Mouse (Mus musculus) lung, embryonic 16.5 days (tissue): ENCODE results near the gene Oxld1. TPM values are rescaled to one million over a fixed set of nuclear protein-coding genes. Genes with fewer than 3 reads are reported as not detected.

Experiments
- ATAC-seq: fragments of 200-750 bp; cut with Nextera tagmentation; 2 replicates; pipeline ENCODE4 v1.8.0; 2017; ENCODE audit warnings: low read depth, mild to moderate bottlenecking, moderate library complexity
- H3K27ac ChIP-seq: fragments of 300-500 bp; sonication (generic); 2 replicates; pipeline ENCODE4 v1.5.1; 2014; ENCODE audit warnings: mild to moderate bottlenecking, control low read depth, low read length
- H3K27me3 ChIP-seq: fragments of 300-500 bp; sonication (generic); 2 replicates; pipeline ENCODE4 v1.6.1; 2014; ENCODE audit warnings: low read depth, low read length, mixed read lengths; ENCODE audit not compliant: control insufficient read depth, insufficient read depth
- H3K36me3 ChIP-seq: fragments of 300-500 bp; sonication (generic); 2 replicates; pipeline ENCODE4 v1.6.1; 2014; ENCODE audit warnings: low read length; ENCODE audit not compliant: control insufficient read depth, insufficient read depth
- H3K4me1 ChIP-seq: fragments of 300-500 bp; sonication (generic); replicated peaks from 2 replicates; pipeline ENCODE4 v1.6.1; 2014; ENCODE audit warnings: low read length, mixed read lengths; ENCODE audit not compliant: control insufficient read depth, insufficient read depth
- H3K4me2 ChIP-seq: fragments of 300-500 bp; sonication (generic); 2 replicates; pipeline ENCODE4 v1.6.1; 2014; ENCODE audit warnings: low read depth, low read length, control low read depth
- H3K4me3 ChIP-seq: fragments of 300-500 bp; sonication (generic); 2 replicates; pipeline ENCODE4 v1.5.1; 2014; ENCODE audit warnings: mild to moderate bottlenecking, low read length, control low read depth
- H3K9ac ChIP-seq: fragments of 300-500 bp; sonication (generic); 2 replicates; pipeline ENCODE4 v1.6.1; 2014; ENCODE audit warnings: low read length, control low read depth
- H3K9me3 ChIP-seq: fragments of 300-500 bp; sonication (generic); 2 replicates; pipeline ENCODE4 v1.6.1; 2016; ENCODE audit warnings: low read length; ENCODE audit not compliant: control insufficient read depth
- WGBS: fragments of 180-500 bp; shearing (Covaris S2); extraction: QIAGEN DNeasy Blood & Tissue Kit; methylation state at CpG from one replicate; pipeline ENCODE4 v1.1.7; 2014; 5-methylcytosine and 5-hydroxymethylcytosine counted together
- polyA plus RNA-seq: library from polyadenylated mRNA; unstranded; fragments of >200 nt; fragmentation: Nextera tagmentation; extraction: Ambion mirVana; gene quantifications from 2 replicates; pipeline ENCODE4 v1.2.1, GENCODE M21; 2015

Oxld1 gene
- polyA plus RNA-seq, 1 experiment from 2014 or later, result 13.2 TPM

DNA sequence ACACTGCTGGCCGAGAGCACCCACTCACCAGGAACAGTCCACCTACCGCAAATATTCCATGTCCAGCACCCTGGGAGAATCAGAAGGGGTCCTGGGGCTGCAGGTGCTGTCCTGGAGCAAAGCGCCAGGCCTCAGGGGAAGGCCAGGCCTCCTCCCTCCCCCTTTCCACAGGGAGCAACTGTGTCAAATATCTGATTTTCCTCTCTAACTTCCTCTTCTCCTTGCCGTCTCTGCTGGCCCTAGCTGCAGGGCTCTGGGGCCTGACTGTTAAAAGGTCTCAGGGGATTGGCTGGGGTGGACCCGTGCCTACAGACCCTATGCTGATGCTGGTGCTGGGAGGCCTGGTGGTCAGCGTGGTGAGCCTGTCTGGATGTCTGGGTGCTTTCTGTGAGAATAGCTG, 13.8 kb downstream of the Oxld1 start:
- Histone ChIP-seq H3K36me3 (no peaks in the 10 kb centered on the region), H3K27ac (no peak overlapping the region), H3K27me3 (no peaks in the 10 kb centered on the region; the same call in 1 of the 2 replicates), H3K4me2 (no peak overlapping the region), H3K4me3 (no peak overlapping the region), H3K9ac (no peak overlapping the region), H3K9me3 (no peaks in the 10 kb centered on the region), H3K4me1 (no peaks in the 10 kb centered on the region)
- ATAC-seq, result no peak
- WGBS, result 70% methylated on average over 6 of the region's 6 CpGs

DNA sequence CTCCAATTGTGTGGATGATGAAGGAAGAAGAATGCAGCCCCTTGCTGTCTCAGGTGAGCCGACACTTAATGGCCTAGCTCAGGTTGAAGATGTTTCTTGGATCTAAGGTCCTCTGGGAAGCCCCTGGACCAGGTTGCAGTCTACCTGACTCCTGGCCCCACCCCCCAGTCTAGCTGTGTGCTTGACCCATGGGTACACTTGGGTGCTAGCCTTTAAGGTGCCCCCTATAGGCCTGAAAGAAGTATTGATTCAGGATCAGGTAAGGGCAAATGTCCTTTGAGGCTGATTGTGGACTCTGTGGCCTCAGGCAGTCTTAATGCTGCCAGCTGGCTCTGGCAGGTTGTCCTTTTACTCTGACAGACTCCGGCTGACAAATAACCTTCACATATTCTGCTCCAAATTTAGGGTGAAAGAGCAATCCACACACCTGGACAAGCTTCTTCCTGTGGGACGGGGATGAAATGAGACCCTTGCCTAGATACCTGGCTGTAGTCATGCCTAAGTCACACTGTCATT, 15.0 kb downstream of the Oxld1 start:
- 83% methylated on average over 3 of the region's 3 CpGs for WGBS

GRCm38 (mm10) chr11:120442344-120442743, 15.5 kb downstream of the Oxld1 start, which contains the start of gene Tspan10:
Tspan10 (plus strand) TSS chr11:120442644.
- no peaks in the 10 kb centered on the region for H3K36me3 ChIP-seq
- no peak for ATAC-seq
- H3K9me3 ChIP-seq, result no peaks in the 10 kb centered on the region
- H3K4me2 ChIP-seq, result no peak within 1 kb of the TSS
- H3K27ac ChIP-seq, result no peak within 1 kb of the TSS
- no peaks in the 10 kb centered on the region; the same call in 1 of the 2 replicates for H3K27me3 ChIP-seq
- H3K4me3 ChIP-seq, result no peak within 1 kb of the TSS
- WGBS, result 82% methylated on average over 3 of the region's 3 CpGs
- H3K4me1 ChIP-seq, result no peaks in the 10 kb centered on the region
- no peak within 1 kb of the TSS for H3K9ac ChIP-seq

More for the DNA sequence above, 15.0 kb downstream of the Oxld1 start:
- H3K9ac ChIP-seq, result no peak overlapping the region
- H3K27me3 ChIP-seq, result no peaks in the 10 kb centered on the region; the same call in 1 of the 2 replicates
- H3K36me3 ChIP-seq, result no peaks in the 10 kb centered on the region
- no peak overlapping the region for H3K27ac ChIP-seq
- H3K4me1 ChIP-seq, result no peaks in the 10 kb centered on the region
- H3K4me3 ChIP-seq, result no peak overlapping the region
- no peaks in the 10 kb centered on the region for H3K9me3 ChIP-seq
- no peak overlapping the region for H3K4me2 ChIP-seq
- ATAC-seq, result no peak

GRCm38 (mm10) chr11:120437857-120438385, 19.9 kb downstream of the Oxld1 start:
- Histone ChIP-seq H3K4me1 (peaks cover 9% of the 10 kb centered on the region), H3K4me2 (peak overlapping the region; percentile 66), H3K9me3 (no peaks in the 10 kb centered on the region), H3K27ac (peak overlapping the region; percentile 80), H3K9ac (peak overlapping the region; percentile 99), H3K4me3 (peak overlapping the region; percentile 96), H3K36me3 (peaks cover 4% of the 10 kb centered on the region), H3K27me3 (no peaks in the 10 kb centered on the region; the same call in 1 of the 2 replicates)
- ATAC-seq, result no peak
- 24% methylated on average over 12 of the region's 12 CpGs for WGBS

DNA sequence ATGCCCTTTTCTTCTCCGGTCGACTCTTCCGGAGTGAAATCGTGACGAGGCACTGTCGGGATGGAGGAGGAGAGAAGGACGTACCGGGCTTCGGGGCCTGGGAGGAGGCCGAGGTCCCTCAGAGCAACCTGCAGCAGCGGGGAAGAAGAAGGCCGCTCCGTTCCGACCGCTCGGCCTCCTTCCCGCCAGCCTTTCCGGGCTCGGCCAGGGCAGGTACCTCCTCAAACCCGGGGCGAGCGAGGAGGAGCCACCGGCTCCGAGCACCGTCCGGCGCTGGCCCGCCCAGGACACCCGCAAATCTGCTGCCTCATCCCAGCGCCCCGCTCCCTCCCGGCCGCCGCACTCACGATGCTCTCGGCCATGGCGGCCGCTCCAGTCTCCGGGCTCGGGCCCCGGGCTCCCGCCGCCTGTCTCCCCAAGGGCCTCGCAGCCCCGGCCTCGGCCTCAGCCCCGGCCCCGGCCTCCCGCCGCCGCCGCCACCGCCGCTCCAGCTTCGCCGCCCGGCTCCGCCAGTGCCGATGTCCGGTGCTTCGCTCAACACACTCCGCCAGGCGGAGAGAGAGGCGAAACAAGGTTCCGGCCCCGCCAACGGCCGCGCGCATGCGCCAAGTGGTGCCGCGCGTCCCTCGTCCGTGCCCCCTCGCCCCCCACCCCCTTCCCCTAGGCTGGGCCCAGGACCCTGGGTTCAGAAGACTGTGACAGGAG, 20.6 kb downstream of the Oxld1 start, which contains the start of gene Nploc4:
Nploc4 (minus strand) TSS at position 557 of the 705 bp plus-strand sequence.
- Histone ChIP-seq H3K9ac (peak within 1 kb of the TSS; percentile 99), H3K27ac (peak within 1 kb of the TSS; percentile 80), H3K36me3 (peaks cover 10% of the 10 kb centered on the region), H3K4me3 (peak within 1 kb of the TSS; percentile 96), H3K9me3 (no peaks in the 10 kb centered on the region), H3K4me2 (peak within 1 kb of the TSS; percentile 89), H3K4me1 (peaks cover 9% of the 10 kb centered on the region), H3K27me3 (no peaks in the 10 kb centered on the region; the same call in 1 of the 2 replicates)
- ATAC-seq, result peak; percentile 94
- WGBS, result under 1% methylated on average over 71 of the region's 77 CpGs

GRCm38 (mm10) chr11:120426727-120427126, 31.1 kb downstream of the Oxld1 start:
- H3K4me3 ChIP-seq, result no peak overlapping the region
- H3K4me1 ChIP-seq, result no peaks in the 10 kb centered on the region
- no peak overlapping the region for H3K4me2 ChIP-seq
- H3K9ac ChIP-seq, result no peak overlapping the region
- no peak for ATAC-seq
- peaks cover 45% of the 10 kb centered on the region for H3K36me3 ChIP-seq
- no peaks in the 10 kb centered on the region for H3K27me3 ChIP-seq
- no peaks in the 10 kb centered on the region for H3K9me3 ChIP-seq
- WGBS, result 90% methylated on average over 3 of the region's 3 CpGs
- no peak overlapping the region for H3K27ac ChIP-seq

GRCm38 (mm10) chr11:120423569-120424295, 34.1 kb downstream of the Oxld1 start:
- Histone ChIP-seq H3K4me1 (no peaks in the 10 kb centered on the region), H3K9me3 (no peaks in the 10 kb centered on the region), H3K9ac (no peak overlapping the region), H3K4me3 (no peak overlapping the region), H3K36me3 (peaks cover 53% of the 10 kb centered on the region), H3K4me2 (no peak overlapping the region), H3K27me3 (no peaks in the 10 kb centered on the region), H3K27ac (no peak overlapping the region)
- ATAC-seq, result no peak
- WGBS, result 68% methylated on average over 9 of the region's 9 CpGs

GRCm38 (mm10) chr11:120422651-120423568, 35.0 kb downstream of the Oxld1 start:
- Histone ChIP-seq H3K27ac (no peak overlapping the region), H3K9me3 (no peaks in the 10 kb centered on the region), H3K4me2 (no peak overlapping the region), H3K36me3 (peaks cover 50% of the 10 kb centered on the region), H3K4me1 (no peaks in the 10 kb centered on the region), H3K4me3 (no peak overlapping the region), H3K27me3 (no peaks in the 10 kb centered on the region), H3K9ac (no peak overlapping the region)
- whole genome bisulfite sequencing, result 72% methylated on average over 13 of the region's 13 CpGs
- ATAC-seq, result no peak
